Mouse (Mus musculus): ENCODE measurements around the gene Nup107. TPM values are rescaled to one million over a fixed set of nuclear protein-coding genes. Genes with fewer than 3 reads are reported as not detected.

The Nup107 gene
- polyA plus RNA-seq, 1 experiment from 2014 or later: 49.8 TPM

DNA sequence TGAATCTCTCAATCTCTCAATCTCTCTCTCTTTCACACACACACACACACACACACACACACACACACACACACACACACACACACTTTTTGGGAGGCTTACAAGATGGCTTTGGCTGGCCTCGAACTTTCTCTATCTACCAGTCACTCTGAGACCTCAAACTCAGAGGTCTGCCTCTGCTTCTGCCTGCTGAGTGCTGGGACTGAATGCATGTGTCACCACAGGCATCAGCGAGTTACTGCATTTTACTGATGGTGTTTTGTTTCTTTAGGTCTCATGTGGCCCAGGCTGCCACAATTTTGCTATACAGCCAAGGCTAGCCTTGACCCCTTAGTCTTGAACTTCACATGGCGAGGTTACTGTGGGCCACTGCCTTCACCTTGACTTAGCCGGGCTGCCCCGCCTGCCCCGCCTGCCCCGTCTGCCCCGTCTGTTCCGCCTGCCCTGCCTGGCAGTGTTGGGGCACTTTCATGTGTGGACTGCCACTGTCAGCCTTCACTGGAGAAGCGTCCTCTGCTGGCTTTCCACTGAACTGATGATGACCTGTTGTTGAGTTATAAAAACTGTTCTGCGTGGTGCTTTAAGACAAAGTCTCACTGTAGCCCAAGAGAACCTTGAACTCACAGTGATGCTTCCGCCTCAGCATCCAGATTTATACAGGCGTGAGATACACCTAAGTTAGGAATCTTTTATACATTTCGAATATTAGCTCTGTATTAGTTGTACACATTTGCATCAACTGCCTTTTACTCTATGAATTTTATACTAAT, 9.8 kb downstream of the Nup107 start:
- Histone ChIP-seq H3K9ac (ENCODE audit: low read length) (no peak overlapping the region), H3K36me3 (ENCODE audit: control insufficient read depth, insufficient read depth, low read length) (peaks cover 10% of the 10 kb centered on the region), H3K27ac (ENCODE audit: low read length) (no peak overlapping the region), H3K27me3 (ENCODE audit: control insufficient read depth, insufficient read depth, low read length) (no peaks in the 10 kb centered on the region), H3K9me3 (replicated peaks; ENCODE audit: control insufficient read depth, low read length) (no peaks in the 10 kb centered on the region), H3K4me3 (replicated peaks; ENCODE audit: low read length) (no peak overlapping the region), H3K4me1 (ENCODE audit: control insufficient read depth, insufficient read depth, low read length) (no peaks in the 10 kb centered on the region), H3K4me2 (ENCODE audit: low read depth, low read length) (no peak overlapping the region)
- no peak for ATAC-seq (ENCODE audit: insufficient read depth, low FRiP score)
- WGBS: 91% methylated on average over 14 of the region's 14 CpGs

GRCm38 (mm10) chr10:117782056-117782455, 10.4 kb downstream of the Nup107 start:
- Histone ChIP-seq H3K4me1 (ENCODE audit: control insufficient read depth, insufficient read depth, low read length) (no peaks in the 10 kb centered on the region), H3K27ac (ENCODE audit: low read length) (no peak overlapping the region), H3K9me3 (replicated peaks; ENCODE audit: control insufficient read depth, low read length) (no peaks in the 10 kb centered on the region), H3K9ac (ENCODE audit: low read length) (no peak overlapping the region), H3K4me3 (replicated peaks; ENCODE audit: low read length) (no peak overlapping the region), H3K27me3 (ENCODE audit: control insufficient read depth, insufficient read depth, low read length) (no peaks in the 10 kb centered on the region), H3K36me3 (ENCODE audit: control insufficient read depth, insufficient read depth, low read length) (peaks cover 10% of the 10 kb centered on the region), H3K4me2 (ENCODE audit: low read depth, low read length) (no peak overlapping the region)
- no peak for ATAC-seq (ENCODE audit: insufficient read depth, low FRiP score)
- 90% methylated on average over 2 of the region's 2 CpGs for WGBS

DNA sequence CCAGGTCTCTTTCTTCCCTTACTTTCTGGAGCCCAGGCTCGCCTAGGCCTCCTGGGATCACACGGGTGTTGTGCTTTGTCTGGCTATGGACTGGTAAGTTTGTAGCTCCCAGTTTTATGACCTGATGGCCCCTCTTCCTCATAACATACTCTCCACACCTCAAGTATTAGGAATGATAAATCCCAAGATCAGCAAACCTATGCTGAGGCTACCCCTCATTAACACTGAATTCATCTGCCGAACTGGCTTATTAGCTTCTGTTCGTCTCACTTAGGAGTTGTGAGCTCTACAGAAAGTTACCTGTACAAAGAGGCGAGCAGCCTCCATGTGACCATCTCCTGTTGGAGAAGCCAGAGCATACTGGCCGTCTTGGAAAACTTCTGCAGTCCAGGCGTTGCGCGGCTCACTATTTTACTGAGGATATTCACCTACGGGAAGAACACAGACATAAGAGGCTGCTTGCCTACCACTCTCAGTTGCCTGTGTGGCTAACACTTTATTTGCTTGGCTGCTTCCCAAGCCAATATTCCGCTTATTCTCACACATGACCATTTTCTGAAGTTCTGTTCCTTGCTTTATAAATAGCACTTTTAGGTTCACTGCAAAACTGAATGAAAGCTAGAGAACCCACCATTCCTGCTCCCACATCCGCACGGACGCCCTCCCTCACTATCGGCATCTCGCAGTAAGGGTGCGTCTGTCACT, 11.3 kb downstream of the Nup107 start:
- ATAC-seq (ENCODE audit: insufficient read depth, low FRiP score): no peak
- H3K4me1 ChIP-seq (ENCODE audit: control insufficient read depth, insufficient read depth, low read length): no peaks in the 10 kb centered on the region
- H3K9me3 ChIP-seq (replicated peaks; ENCODE audit: control insufficient read depth, low read length): no peaks in the 10 kb centered on the region
- 94% methylated on average over 17 of the region's 17 CpGs for WGBS
- H3K4me3 ChIP-seq (replicated peaks; ENCODE audit: low read length): no peak overlapping the region
- no peak overlapping the region for H3K27ac ChIP-seq (ENCODE audit: low read length)
- H3K36me3 ChIP-seq (ENCODE audit: control insufficient read depth, insufficient read depth, low read length): peaks cover 12% of the 10 kb centered on the region
- no peaks in the 10 kb centered on the region for H3K27me3 ChIP-seq (ENCODE audit: control insufficient read depth, insufficient read depth, low read length)
- H3K4me2 ChIP-seq (ENCODE audit: low read depth, low read length): no peak overlapping the region
- H3K9ac ChIP-seq (ENCODE audit: low read length): no peak overlapping the region

GRCm38 (mm10) chr10:117780306-117780911, 12.1 kb downstream of the Nup107 start:
- Histone ChIP-seq H3K27me3 (ENCODE audit: control insufficient read depth, insufficient read depth, low read length) (no peaks in the 10 kb centered on the region), H3K9ac (ENCODE audit: low read length) (no peak overlapping the region), H3K9me3 (replicated peaks; ENCODE audit: control insufficient read depth, low read length) (no peaks in the 10 kb centered on the region), H3K27ac (ENCODE audit: low read length) (no peak overlapping the region), H3K4me2 (ENCODE audit: low read depth, low read length) (no peak overlapping the region), H3K4me1 (ENCODE audit: control insufficient read depth, insufficient read depth, low read length) (no peaks in the 10 kb centered on the region), H3K36me3 (ENCODE audit: control insufficient read depth, insufficient read depth, low read length) (peaks cover 16% of the 10 kb centered on the region), H3K4me3 (replicated peaks; ENCODE audit: low read length) (no peak overlapping the region)
- no peak for ATAC-seq (ENCODE audit: insufficient read depth, low FRiP score)
- 93% methylated on average over 6 of the region's 6 CpGs for WGBS

DNA sequence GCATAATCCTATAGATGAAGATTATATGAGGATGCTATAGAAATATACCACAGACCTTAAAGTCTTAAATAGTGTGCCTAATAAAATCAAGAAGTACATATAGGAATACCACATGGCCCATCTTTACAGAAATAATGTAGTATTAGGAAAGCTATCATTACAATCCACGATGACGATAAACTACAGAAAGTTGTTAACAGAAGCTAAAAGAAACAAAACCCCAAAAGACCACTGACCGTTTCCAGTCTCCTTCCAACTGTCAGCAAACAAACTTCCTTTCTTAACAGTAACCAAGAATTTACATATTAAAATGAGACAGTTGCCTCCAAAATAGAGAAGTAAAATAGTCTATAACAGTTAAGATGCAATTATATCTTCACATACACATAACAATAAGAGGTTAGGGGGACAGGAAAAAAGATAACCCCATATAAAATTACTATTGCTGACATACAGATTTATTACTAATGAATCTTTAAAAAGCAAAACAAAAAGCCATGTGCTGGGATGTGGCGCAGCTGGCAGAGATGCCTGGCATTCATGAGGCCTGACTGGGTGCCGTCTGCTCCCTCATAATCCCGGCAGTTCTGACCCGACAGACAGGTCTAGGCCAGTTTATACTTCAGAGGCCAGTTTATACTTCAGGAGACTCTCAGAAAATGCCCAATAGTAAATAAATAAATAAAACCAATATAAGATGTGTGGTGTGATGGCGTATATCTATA, 12.8 kb downstream of the Nup107 start:
- no peaks in the 10 kb centered on the region for H3K4me1 ChIP-seq (ENCODE audit: control insufficient read depth, insufficient read depth, low read length)
- H3K27me3 ChIP-seq (ENCODE audit: control insufficient read depth, insufficient read depth, low read length): no peaks in the 10 kb centered on the region
- no peak overlapping the region for H3K4me2 ChIP-seq (ENCODE audit: low read depth, low read length)
- no peak overlapping the region for H3K4me3 ChIP-seq (replicated peaks; ENCODE audit: low read length)
- H3K9me3 ChIP-seq (replicated peaks; ENCODE audit: control insufficient read depth, low read length): no peaks in the 10 kb centered on the region
- H3K27ac ChIP-seq (ENCODE audit: low read length): no peak overlapping the region
- WGBS: 87% methylated on average over 8 of the region's 8 CpGs
- no peak overlapping the region for H3K9ac ChIP-seq (ENCODE audit: low read length)
- no peak for ATAC-seq (ENCODE audit: insufficient read depth, low FRiP score)
- H3K36me3 ChIP-seq (ENCODE audit: control insufficient read depth, insufficient read depth, low read length): peaks cover 16% of the 10 kb centered on the region

- H3K9ac ChIP-seq (ENCODE audit: low read length): no peak overlapping the region
- peaks cover 23% of the 10 kb centered on the region for H3K36me3 ChIP-seq (ENCODE audit: control insufficient read depth, insufficient read depth, low read length)
- no peak for ATAC-seq (ENCODE audit: insufficient read depth, low FRiP score)
- no peak overlapping the region for H3K4me3 ChIP-seq (replicated peaks; ENCODE audit: low read length)
- H3K4me2 ChIP-seq (ENCODE audit: low read depth, low read length): no peak overlapping the region
- no peaks in the 10 kb centered on the region for H3K27me3 ChIP-seq (ENCODE audit: control insufficient read depth, insufficient read depth, low read length)
- H3K27ac ChIP-seq (ENCODE audit: low read length): no peak overlapping the region
- H3K9me3 ChIP-seq (replicated peaks; ENCODE audit: control insufficient read depth, low read length): no peaks in the 10 kb centered on the region
- whole genome bisulfite sequencing: 88% methylated on average over 4 of the region's 4 CpGs
- no peaks in the 10 kb centered on the region for H3K4me1 ChIP-seq (ENCODE audit: control insufficient read depth, insufficient read depth, low read length)
Measured at GRCm38 (mm10) chr10:117778951-117779350, 13.6 kb downstream of the Nup107 start.

DNA sequence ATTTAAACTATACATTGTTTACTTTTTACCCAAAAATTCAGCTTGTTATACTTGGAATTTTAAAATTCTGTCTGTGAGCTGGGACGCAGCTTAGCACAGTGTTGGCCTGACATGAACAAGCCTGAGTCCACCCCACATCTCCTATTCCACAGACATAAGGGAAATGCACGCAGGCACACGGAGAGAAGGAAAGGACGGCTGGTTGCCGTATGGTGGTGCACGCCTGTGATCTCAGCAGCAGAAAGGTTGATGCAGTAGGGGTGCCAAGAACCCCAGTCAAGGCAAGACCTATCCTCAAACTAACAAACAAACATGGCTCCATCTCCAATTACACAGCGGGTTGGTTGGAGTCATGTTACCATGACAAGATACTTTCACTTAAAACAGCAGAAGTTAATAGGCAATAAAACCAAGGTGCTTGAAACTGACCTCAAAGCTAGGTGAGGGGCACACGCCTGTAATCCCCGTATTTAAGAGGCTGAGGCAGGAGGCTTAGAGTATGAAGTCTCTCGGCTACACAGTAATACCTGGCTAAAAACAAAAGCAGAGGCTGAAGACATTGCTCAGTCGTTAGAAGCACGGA, 14.1 kb downstream of the Nup107 start:
- H3K27me3 ChIP-seq (ENCODE audit: control insufficient read depth, insufficient read depth, low read length): no peaks in the 10 kb centered on the region
- H3K9me3 ChIP-seq (replicated peaks; ENCODE audit: control insufficient read depth, low read length): no peaks in the 10 kb centered on the region
- H3K9ac ChIP-seq (ENCODE audit: low read length): no peak overlapping the region
- no peak for ATAC-seq (ENCODE audit: insufficient read depth, low FRiP score)
- 88% methylated on average over 12 of the region's 12 CpGs for WGBS
- no peak overlapping the region for H3K4me2 ChIP-seq (ENCODE audit: low read depth, low read length)
- H3K27ac ChIP-seq (ENCODE audit: low read length): no peak overlapping the region
- H3K4me1 ChIP-seq (ENCODE audit: control insufficient read depth, insufficient read depth, low read length): no peaks in the 10 kb centered on the region
- H3K4me3 ChIP-seq (replicated peaks; ENCODE audit: low read length): no peak overlapping the region
- peaks cover 23% of the 10 kb centered on the region for H3K36me3 ChIP-seq (ENCODE audit: control insufficient read depth, insufficient read depth, low read length)

DNA sequence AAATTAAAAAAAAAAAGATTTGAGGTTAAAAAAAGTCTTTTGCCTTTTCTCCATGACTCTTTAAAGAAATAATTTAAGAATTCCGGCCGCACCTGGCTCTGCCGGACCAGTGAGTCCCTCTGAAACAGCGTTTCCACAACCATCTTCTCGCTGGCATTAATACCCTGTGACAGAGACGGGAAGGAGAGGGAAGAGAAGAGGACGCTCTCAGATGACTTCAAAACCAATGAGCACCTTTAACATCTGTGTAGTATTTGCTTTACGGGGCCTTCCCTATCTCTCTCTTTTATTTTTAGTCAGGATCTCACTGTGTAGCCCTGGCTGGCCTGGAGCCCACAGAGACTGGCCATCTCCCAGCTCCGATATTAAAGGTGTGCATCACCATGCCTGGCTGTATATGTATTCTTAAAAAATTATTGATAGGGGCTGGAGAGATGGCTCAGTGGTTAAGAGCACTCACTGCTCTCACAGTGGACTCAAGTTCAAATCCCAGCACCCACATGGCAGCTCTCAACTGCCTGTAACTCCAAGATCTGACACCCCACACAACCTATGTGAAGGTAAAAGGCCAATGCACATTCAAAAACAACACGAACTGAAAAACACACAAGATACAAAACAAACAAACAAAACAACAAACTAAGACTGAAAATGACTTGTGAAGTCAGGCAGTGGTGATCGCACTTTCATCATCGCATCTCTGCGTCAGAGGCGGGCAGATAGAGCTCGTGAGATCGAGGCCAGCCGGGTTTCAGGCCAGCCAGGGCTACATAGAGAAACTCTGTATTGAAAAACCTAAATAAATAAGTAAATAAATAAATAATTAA, 14.8 kb downstream of the Nup107 start:
- H3K9ac ChIP-seq (ENCODE audit: low read length): no peak overlapping the region
- H3K4me3 ChIP-seq (replicated peaks; ENCODE audit: low read length): no peak overlapping the region
- no peak overlapping the region for H3K4me2 ChIP-seq (ENCODE audit: low read depth, low read length)
- no peaks in the 10 kb centered on the region for H3K27me3 ChIP-seq (ENCODE audit: control insufficient read depth, insufficient read depth, low read length)
- WGBS: 96% methylated on average over 17 of the region's 17 CpGs
- H3K9me3 ChIP-seq (replicated peaks; ENCODE audit: control insufficient read depth, low read length): no peaks in the 10 kb centered on the region
- H3K36me3 ChIP-seq (ENCODE audit: control insufficient read depth, insufficient read depth, low read length): peaks cover 30% of the 10 kb centered on the region
- ATAC-seq (ENCODE audit: insufficient read depth, low FRiP score): no peak
- H3K27ac ChIP-seq (ENCODE audit: low read length): no peak overlapping the region
- H3K4me1 ChIP-seq (ENCODE audit: control insufficient read depth, insufficient read depth, low read length): no peaks in the 10 kb centered on the region
